Mouse (Mus musculus) stomach, embryonic 15.5 days (tissue): Measurements from ENCODE around the gene Serinc5. TPM values are rescaled to one million over a fixed set of nuclear protein-coding genes. Genes with fewer than 3 reads are reported as not detected.

Source experiments
- ATAC-seq: fragments of 200-750 bp; cut with Nextera tagmentation; 2 replicates; pipeline ENCODE4 v1.8.0; 2017; ENCODE audit warnings: low read depth, moderate number of reproducible peaks, moderate TSS enrichment; ENCODE audit not compliant: insufficient read depth, low FRiP score
- H3K27ac ChIP-seq: fragments of 300-500 bp; sonication (generic); 2 replicates; pipeline ENCODE4 v1.5.1; 2015; ENCODE audit warnings: mild to moderate bottlenecking, inconsistent platforms
- H3K27me3 ChIP-seq: fragments of 300-500 bp; sonication (generic); replicated peaks from 2 replicates; pipeline ENCODE4 v1.6.1; 2015; ENCODE audit warnings: inconsistent platforms
- H3K36me3 ChIP-seq: fragments of 300-500 bp; sonication (generic); 2 replicates; pipeline ENCODE4 v1.6.1; 2015; ENCODE audit warnings: inconsistent platforms
- H3K4me1 ChIP-seq: fragments of 300-500 bp; sonication (generic); 2 replicates; pipeline ENCODE4 v1.6.1; 2015; ENCODE audit warnings: inconsistent platforms
- H3K4me2 ChIP-seq: fragments of 300-500 bp; sonication (generic); 2 replicates; pipeline ENCODE4 v1.6.1; 2015; ENCODE audit warnings: mild to moderate bottlenecking, inconsistent platforms
- H3K4me3 ChIP-seq: fragments of 300-500 bp; sonication (generic); replicated peaks from 2 replicates; pipeline ENCODE4 v1.5.1; 2015; ENCODE audit warnings: inconsistent platforms
- H3K9ac ChIP-seq: fragments of 300-500 bp; sonication (generic); 2 replicates; pipeline ENCODE4 v1.6.1; 2015; ENCODE audit warnings: inconsistent platforms
- H3K9me3 ChIP-seq: fragments of 300-500 bp; sonication (generic); 2 replicates; pipeline ENCODE4 v1.6.1; 2016; ENCODE audit warnings: inconsistent platforms
- WGBS: fragments of 180-500 bp; shearing (Covaris S2); methylation state at CpG from one replicate; pipeline ENCODE4 v1.1.7; 2015; 5-methylcytosine and 5-hydroxymethylcytosine counted together
- polyA plus RNA-seq: library from polyadenylated mRNA; unstranded; fragments of >200 nt; fragmentation: Nextera tagmentation; extraction: Ambion mirVana; gene quantifications from 2 replicates; pipeline ENCODE4 v1.2.1, GENCODE M21; 2015

Gene Serinc5
- polyA plus RNA-seq, result 20.4 and 21.9 TPM in 2 replicates

GRCm38 (mm10) chr13:92610311-92611221 lies at the start of gene Serinc5:
TSS of gene Serinc5 (plus strand) at chr13:92611091.
- Histone ChIP-seq H3K9ac (peak within 1 kb of the TSS; percentile 69), H3K4me3 (peak within 1 kb of the TSS; percentile 79), H3K4me1 (peaks cover 14% of the 10 kb centered on the region; the same call in 1 of the 2 replicates), H3K27ac (peak within 1 kb of the TSS; percentile 95), H3K36me3 (no peaks in the 10 kb centered on the region), H3K27me3 (no peaks in the 10 kb centered on the region), H3K4me2 (peak within 1 kb of the TSS; percentile 81), H3K9me3 (no peaks in the 10 kb centered on the region)
- ATAC-seq, result peak; percentile 95
- WGBS, result under 1% methylated on average over 55 of the region's 55 CpGs

GRCm38 (mm10) chr13:92576072-92576471 lies 34.8 kb upstream of the Serinc5 start, which contains the start of gene Spz1:
TSS of gene Spz1 (minus strand) at chr13:92576172.
- Histone ChIP-seq H3K4me2 (no peak within 1 kb of the TSS), H3K9me3 (no peaks in the 10 kb centered on the region), H3K36me3 (no peaks in the 10 kb centered on the region), H3K4me1 (0 out of 2 replicates have a peak, but pooled peaks cover 5% of the 10 kb centered on the region), H3K27me3 (no peaks in the 10 kb centered on the region), H3K9ac (no peak within 1 kb of the TSS), H3K27ac (no peak within 1 kb of the TSS), H3K4me3 (no peak within 1 kb of the TSS)
- no peak for ATAC-seq

GRCm38 (mm10) chr13:92576688-92577087 lies 34.2 kb upstream of the Serinc5 start:
- H3K27ac ChIP-seq, result no peak overlapping the region
- H3K9ac ChIP-seq, result no peak overlapping the region
- no peak for ATAC-seq
- no peak overlapping the region for H3K4me2 ChIP-seq
- 0 out of 2 replicates have a peak, but pooled peaks cover 5% of the 10 kb centered on the region for H3K4me1 ChIP-seq
- H3K9me3 ChIP-seq, result no peaks in the 10 kb centered on the region
- 64% methylated on average over 6 of the region's 6 CpGs for WGBS
- no peaks in the 10 kb centered on the region for H3K36me3 ChIP-seq
- H3K4me3 ChIP-seq, result no peak overlapping the region
- no peaks in the 10 kb centered on the region for H3K27me3 ChIP-seq

- Histone ChIP-seq H3K4me2 (no peak overlapping the region), H3K4me3 (no peak overlapping the region), H3K27ac (no peak overlapping the region), H3K36me3 (no peaks in the 10 kb centered on the region), H3K9ac (no peak overlapping the region), H3K4me1 (0 out of 2 replicates have a peak, but pooled peaks cover 5% of the 10 kb centered on the region), H3K9me3 (no peaks in the 10 kb centered on the region), H3K27me3 (no peaks in the 10 kb centered on the region)
- ATAC-seq, result no peak
- 78% methylated on average over 4 of the region's 4 CpGs for WGBS
These were observed 32.7 kb upstream of the Serinc5 start for GRCm38 (mm10) chr13:92578210-92578609.

- Histone ChIP-seq H3K9me3 (no peaks in the 10 kb centered on the region), H3K27me3 (no peaks in the 10 kb centered on the region), H3K4me1 (peaks cover 9% of the 10 kb centered on the region; the same call in 1 of the 2 replicates), H3K9ac (no peak overlapping the region), H3K4me2 (no peak overlapping the region), H3K27ac (no peak overlapping the region), H3K4me3 (no peak overlapping the region), H3K36me3 (no peaks in the 10 kb centered on the region)
- WGBS, result 26% methylated on average over 10 of the region's 10 CpGs
- peak; percentile 40; the same call in 1 of the 2 replicates for ATAC-seq
These were observed 30.5 kb upstream of the Serinc5 start for GRCm38 (mm10) chr13:92580220-92581043.

- no peaks in the 10 kb centered on the region for H3K36me3 ChIP-seq
- H3K4me2 ChIP-seq, result no peak overlapping the region
- peak overlapping the region; percentile 67 for H3K27ac ChIP-seq
- no peak overlapping the region for H3K4me3 ChIP-seq
- no peak overlapping the region for H3K9ac ChIP-seq
- H3K4me1 ChIP-seq, result peaks cover 10% of the 10 kb centered on the region; the same call in 1 of the 2 replicates
- ATAC-seq, result peak; percentile 61; the same call in 1 of the 2 replicates
- H3K27me3 ChIP-seq, result no peaks in the 10 kb centered on the region
- 23% methylated on average over 8 of the region's 8 CpGs for WGBS
- no peaks in the 10 kb centered on the region for H3K9me3 ChIP-seq
These were observed 26.7 kb upstream of the Serinc5 start for GRCm38 (mm10) chr13:92584094-92584717.

GRCm38 (mm10) chr13:92588704-92589103 lies 22.2 kb upstream of the Serinc5 start:
- H3K36me3 ChIP-seq, result no peaks in the 10 kb centered on the region
- H3K27ac ChIP-seq, result no peak overlapping the region
- H3K9me3 ChIP-seq, result no peaks in the 10 kb centered on the region
- ATAC-seq, result no peak
- 44% methylated on average over 3 of the region's 3 CpGs for WGBS
- H3K4me3 ChIP-seq, result no peak overlapping the region
- no peak overlapping the region for H3K4me2 ChIP-seq
- H3K4me1 ChIP-seq, result peaks cover 10% of the 10 kb centered on the region
- H3K27me3 ChIP-seq, result no peaks in the 10 kb centered on the region
- no peak overlapping the region for H3K9ac ChIP-seq

GRCm38 (mm10) chr13:92589255-92589654 lies 21.6 kb upstream of the Serinc5 start:
- Histone ChIP-seq H3K9ac (no peak overlapping the region), H3K4me1 (peaks cover 15% of the 10 kb centered on the region), H3K27me3 (no peaks in the 10 kb centered on the region), H3K9me3 (no peaks in the 10 kb centered on the region), H3K36me3 (no peaks in the 10 kb centered on the region), H3K27ac (no peak overlapping the region), H3K4me3 (no peak overlapping the region), H3K4me2 (no peak overlapping the region)
- no peak for ATAC-seq

GRCm38 (mm10) chr13:92591225-92591624 lies 19.7 kb upstream of the Serinc5 start:
- H3K36me3 ChIP-seq, result no peaks in the 10 kb centered on the region
- 54% methylated on average over 3 of the region's 3 CpGs for WGBS
- H3K9ac ChIP-seq, result no peak overlapping the region
- no peaks in the 10 kb centered on the region for H3K27me3 ChIP-seq
- ATAC-seq, result no peak
- H3K4me1 ChIP-seq, result peaks cover 19% of the 10 kb centered on the region
- H3K9me3 ChIP-seq, result no peaks in the 10 kb centered on the region
- H3K4me2 ChIP-seq, result no peak overlapping the region
- H3K27ac ChIP-seq, result no peak overlapping the region
- H3K4me3 ChIP-seq, result no peak overlapping the region

- no peak overlapping the region for H3K4me3 ChIP-seq
- ATAC-seq, result no peak
- no peaks in the 10 kb centered on the region for H3K27me3 ChIP-seq
- no peak overlapping the region for H3K9ac ChIP-seq
- H3K4me1 ChIP-seq, result peaks cover 19% of the 10 kb centered on the region
- H3K4me2 ChIP-seq, result no peak overlapping the region
- WGBS, result 45% methylated on average over 5 of the region's 5 CpGs
- H3K36me3 ChIP-seq, result no peaks in the 10 kb centered on the region
- no peaks in the 10 kb centered on the region for H3K9me3 ChIP-seq
- H3K27ac ChIP-seq, result peak overlapping the region; percentile 67
These were observed 18.6 kb upstream of the Serinc5 start for GRCm38 (mm10) chr13:92592268-92592785.
